Mouse (Mus musculus): Measurements from ENCODE around the gene Trcg1.
A peak's percentile ranks its signal among the peaks of the same experiment; 100 is the strongest.

Trcg1 gene

DNA sequence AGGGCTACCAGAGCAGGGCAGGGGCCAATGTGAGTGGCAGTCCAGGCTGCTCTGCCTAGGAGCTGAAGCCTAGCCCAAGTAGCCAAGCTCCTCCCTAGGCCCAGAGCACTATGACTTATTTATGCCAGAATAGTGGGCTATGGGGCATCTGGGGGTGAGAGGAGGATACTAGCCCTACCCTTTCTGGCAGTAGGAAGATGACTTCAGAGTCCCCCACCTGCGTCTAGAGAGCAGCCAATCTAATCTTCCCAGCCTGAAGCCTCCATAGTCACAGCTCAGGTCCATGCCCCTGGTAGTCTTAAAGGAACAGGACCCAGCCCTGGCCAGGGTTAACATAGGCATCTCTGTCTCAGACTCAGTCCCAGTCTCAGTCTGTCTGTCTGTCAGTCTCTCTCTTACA, 33.0 kb downstream of the Trcg1 start:
- TF ChIP-seq GATA4 (IDR thresholded peaks at IDR 0.05; ENCODE audit: insufficient replicate concordance, low read length), result no peak

DNA sequence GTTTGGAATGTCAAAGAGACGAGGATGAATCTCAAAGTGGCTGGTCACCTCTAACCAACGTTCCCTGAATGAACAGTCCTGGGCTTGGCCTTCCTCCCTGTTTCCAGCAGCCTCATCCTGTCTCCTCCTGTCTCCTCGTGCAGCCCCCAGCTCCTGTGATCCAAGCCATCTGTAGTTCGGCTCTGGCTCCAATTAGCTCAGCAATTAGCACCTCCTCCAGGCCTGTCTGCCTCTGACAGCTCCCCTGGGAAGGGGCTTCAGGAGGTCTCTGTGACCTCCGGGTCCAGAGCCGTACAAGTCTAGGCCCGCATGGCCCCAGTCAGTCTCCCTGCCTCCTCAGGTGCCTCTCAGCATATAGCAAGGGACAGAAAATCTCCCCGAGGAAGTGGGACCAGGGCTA, 34.0 kb downstream of the Trcg1 start:
- TF ChIP-seq GATA4 (IDR thresholded peaks at IDR 0.05; ENCODE audit: insufficient replicate concordance, low read length), result no peak

DNA sequence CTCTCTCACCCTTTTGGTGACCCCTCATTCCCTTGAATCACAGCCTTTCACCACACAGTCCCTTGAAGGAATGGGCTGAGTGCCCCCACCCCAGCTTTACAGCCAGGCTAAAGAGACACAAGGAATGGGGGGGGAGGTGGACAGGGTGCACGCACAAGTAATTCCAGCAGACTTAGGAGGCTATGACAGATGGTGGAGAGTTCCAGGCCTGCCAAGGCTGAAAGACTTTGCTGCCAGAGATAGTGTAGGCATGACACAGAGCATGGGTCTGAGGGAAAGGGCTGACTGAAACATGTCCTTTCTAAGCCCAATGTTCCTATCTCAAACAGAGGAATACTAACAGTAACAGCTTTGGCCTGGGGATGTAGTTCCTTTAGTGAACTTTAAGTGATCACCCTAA, 34.7 kb downstream of the Trcg1 start:
- TF ChIP-seq GATA4 (IDR thresholded peaks at IDR 0.05; ENCODE audit: insufficient replicate concordance, low read length), result no peak

DNA sequence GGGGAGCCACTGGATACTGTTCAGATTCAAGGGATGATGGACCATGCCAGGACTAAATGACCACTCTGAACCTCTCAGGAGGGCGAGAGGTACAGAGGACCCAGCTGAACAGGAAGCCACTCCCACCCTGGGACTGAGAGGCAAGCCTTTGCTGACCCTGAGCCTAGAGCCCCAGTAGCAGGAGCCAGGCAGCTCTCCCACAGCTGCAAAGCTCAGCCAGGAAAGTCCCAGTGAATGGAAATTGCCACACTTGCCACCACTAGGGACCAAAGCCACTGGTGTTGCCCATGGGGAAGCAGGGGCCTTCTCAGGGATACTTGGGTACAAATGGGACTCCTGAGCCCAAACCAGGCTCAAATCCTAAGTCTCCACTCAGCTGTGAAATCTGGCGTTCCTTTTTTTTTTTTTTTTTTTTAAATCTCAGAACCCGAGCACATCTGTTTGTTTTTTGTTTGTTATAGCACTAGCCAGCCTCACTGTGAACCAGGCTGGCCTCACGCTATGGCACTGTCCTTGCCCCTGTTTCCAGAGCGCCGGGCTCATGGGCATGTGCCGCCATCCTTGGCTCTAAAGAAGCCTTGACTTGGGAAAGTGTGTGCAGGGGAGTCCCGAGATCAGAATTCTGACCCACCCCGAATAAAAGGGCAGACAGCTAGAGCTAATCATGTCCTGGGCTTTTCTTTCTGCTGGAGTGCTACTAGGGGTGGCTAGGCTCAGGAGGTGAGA, 35.6 kb downstream of the Trcg1 start:
- TF ChIP-seq GATA4 (IDR thresholded peaks at IDR 0.05; ENCODE audit: insufficient replicate concordance, low read length), result no peak

DNA sequence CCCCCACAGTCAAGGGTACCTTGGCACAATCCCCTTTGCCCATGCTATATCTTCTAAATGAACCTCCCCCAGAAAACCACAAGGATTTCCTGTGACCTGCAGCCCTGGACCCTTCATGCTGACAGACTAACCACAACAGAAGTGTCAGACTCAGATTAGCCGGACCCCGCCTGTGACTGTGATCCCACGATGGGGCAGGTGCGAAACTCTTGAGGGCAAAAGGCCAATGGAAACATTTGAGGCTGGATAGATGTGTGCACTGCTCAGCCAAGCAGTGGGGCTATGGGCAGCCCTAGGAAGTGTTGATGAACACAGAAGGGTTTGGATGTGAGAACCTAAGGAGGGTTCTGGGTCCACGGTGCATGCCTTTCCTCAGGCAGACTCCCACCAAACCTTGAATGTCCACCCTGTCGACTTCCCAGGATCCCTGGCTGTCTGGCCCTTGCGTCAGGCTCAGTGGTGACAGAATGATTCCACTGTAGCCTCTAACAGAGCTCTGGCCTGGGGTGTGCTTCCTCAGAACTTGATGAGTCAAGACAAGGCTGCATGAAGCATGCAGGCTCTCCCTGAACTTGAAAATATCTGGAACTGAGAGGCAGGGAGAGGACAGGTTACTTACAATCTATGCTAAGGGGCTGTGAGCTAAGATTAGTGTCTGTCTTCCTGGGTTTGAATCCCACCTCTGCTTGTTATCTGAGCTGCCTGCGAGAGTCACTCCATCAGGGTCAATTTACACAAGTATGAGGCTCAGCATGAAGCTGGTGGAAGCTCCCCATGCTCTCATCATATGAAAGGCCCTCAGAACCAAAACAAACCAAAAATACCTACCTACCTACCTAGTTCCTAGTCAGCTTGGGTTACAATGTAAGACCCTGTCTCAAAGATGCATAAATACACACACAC, 36.8 kb downstream of the Trcg1 start:
- TF ChIP-seq GATA4 (IDR thresholded peaks at IDR 0.05; ENCODE audit: insufficient replicate concordance, low read length), result no peak

DNA sequence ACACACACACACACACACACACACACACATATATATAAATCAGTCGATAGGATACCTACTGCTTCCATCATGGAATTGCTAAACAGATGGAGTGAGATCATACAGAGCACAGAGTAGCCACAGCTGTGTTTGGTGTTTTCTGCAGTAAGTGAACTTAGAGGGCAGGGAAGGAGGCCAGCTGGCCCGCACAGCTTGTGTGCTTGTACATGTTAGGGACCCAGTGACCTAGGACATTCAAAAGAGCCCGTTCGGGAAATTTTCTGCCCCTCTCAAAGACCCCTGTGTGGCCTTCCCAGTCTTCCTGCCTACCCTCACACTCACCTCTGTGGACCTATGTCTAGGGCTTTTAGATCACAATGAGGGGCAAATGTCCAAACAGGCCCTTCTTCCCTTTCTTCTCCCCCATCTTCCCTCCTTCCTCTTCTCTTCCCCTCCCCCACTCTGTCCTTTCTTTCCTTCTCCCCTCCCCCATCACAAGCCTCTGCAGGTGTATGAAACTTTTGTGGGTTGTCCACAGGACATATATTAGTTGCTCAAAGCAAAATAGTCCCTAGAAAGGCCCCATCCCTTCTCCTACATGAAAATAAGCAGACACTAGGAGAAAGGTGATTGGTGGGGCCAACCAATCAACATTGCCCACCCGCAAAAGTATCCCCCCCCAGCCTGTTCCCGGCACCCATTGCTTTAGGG, 37.6 kb downstream of the Trcg1 start:
- no peak for TF ChIP-seq GATA4 (IDR thresholded peaks at IDR 0.05; ENCODE audit: insufficient replicate concordance, low read length)

DNA sequence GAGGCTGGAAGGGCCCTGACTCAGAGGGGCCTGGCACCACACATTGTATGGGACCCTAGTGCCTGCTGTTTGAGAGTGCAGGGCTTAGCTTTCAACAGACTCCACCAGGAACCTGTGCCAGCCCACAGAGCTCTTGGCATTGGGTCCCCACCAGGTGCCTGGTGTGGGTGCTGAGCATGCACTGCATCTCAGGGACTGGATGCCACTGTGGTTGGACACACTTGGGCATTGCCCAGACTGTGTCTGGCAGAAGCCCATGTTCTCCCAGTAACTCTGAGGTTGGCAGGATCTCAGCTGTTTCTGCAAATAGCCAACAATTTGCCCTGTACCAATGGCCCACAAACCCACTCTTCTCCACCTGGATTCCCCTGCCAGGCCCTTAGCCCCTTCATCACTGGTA, 40.0 kb downstream of the Trcg1 start:
- TF ChIP-seq GATA4 (IDR thresholded peaks at IDR 0.05; ENCODE audit: insufficient replicate concordance, low read length), result no peak

DNA sequence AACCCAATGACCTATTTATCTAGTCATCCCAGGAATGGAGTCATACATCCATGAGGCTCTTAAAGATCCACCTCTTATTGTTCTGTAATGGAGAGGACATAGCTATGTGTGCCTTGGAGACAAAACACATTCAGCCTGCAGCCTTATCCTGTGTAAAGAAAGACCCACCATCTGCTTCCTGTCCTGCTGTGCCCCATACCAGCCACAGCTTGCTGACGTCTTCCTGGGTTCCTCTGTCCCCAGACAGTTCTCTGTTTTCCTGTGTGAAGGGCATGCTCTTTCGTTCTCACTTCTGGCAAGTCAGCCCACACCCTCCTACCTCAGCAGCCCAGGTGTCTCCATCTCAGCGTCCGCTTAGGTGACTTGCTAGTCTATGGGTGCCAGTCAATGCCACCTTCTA, 41.9 kb downstream of the Trcg1 start:
- TF ChIP-seq GATA4 (IDR thresholded peaks at IDR 0.05; ENCODE audit: insufficient replicate concordance, low read length), result 0 out of 2 replicates have a peak, but pooled peaks have one; percentile 4

DNA sequence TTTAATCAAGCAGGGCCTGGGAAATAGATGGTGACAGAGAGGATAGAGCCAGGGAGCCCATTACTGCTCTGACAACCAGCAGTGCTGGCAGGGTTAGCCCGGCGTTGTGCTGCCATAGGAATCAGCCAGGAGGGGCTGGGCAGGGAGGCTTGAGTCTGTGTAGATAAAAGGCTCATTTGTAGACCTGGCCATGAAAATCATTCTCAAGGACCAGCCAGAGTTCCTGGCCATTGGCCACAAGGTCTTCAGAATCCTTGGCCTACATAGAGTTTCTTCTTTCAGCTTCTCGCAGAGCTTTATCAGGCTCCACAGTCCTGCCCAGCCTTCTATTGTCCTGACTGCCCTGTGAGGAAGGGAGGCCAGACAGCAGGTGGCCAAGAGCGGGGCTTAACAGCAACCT, 43.1 kb downstream of the Trcg1 start:
- no peak for TF ChIP-seq GATA4 (IDR thresholded peaks at IDR 0.05; ENCODE audit: insufficient replicate concordance, low read length)

DNA sequence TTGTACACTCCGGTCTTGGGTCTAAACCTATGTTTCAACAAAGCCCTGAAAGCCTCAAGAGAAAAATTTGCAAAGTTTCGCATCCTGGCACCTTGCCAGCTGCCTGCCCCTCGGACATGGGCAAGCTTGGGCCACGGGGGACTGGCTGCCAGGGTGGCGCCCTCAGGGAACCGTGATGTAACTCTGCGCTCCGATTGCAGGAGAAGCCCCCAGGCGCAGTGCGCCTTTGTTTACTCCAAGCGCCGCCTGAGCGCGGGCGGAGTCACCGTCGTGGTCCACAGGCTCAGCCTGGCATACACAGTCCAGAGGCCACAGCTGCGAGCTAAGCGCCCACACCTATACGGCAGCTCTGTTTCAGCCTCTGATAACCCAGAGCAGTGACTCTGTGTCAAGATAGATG, 45.2 kb downstream of the Trcg1 start:
- no peak for TF ChIP-seq GATA4 (IDR thresholded peaks at IDR 0.05; ENCODE audit: insufficient replicate concordance, low read length)

DNA sequence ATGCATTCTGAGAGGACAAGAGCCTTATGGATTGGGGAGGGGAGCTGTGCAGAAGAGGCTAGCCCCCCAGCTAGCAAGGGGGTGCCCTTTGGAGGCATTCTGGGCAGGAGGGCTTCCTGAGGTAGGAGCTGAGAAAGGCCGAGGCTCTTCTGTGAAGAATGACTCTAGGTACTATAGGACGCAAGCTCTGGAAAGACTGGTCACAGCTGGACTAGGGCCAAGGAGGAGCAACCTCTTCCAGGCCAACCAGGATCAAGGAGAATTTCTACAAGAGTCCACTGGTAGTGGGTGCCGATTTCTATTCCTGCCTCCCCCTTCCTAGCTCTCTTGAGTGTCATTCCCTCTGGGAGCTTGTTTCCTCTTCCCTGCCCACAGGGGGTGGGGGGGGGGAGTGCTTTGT, 46.3 kb downstream of the Trcg1 start:
- TF ChIP-seq GATA4 (IDR thresholded peaks at IDR 0.05; ENCODE audit: insufficient replicate concordance, low read length), result no peak

DNA sequence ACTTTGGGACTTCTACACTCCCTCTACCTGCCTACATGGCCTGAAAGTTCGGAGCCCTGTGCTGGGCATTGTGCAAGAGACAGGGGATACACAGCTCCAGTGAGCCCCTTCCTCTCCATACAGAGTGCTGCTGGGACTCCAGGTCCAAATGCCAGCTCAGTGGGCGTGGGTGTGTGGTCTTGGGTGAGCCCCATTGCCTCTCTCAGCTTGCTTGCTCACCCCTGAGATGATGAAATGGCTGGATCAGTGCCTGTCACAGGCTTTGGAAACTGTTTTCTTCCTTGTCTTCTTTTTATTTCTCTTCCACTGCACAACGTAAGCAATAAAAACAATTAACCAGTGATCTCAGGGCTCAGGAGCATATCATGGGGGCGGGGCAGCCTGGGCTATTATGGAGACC, 47.0 kb downstream of the Trcg1 start:
- TF ChIP-seq GATA4 (IDR thresholded peaks at IDR 0.05; ENCODE audit: insufficient replicate concordance, low read length), result no peak

DNA sequence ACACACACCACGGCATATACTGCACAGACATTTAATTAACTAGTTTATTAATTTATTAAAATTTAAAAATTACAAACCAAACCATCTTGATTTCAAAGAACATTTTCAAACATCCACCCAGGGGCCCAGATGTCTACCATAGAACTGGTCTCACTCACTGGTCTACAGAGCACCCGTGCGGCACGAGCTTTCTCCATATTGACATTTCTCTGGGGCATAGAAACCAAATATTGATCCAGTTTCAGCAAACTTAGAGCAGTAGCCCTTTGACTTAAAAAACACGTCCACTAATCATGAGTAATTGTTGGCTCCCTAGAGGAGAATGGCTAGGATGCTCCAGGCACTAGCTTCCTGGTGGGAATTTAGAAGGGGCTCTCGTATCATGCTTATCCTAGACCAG, 50.8 kb downstream of the Trcg1 start:
- TF ChIP-seq GATA4 (IDR thresholded peaks at IDR 0.05; ENCODE audit: insufficient replicate concordance, low read length), result no peak

DNA sequence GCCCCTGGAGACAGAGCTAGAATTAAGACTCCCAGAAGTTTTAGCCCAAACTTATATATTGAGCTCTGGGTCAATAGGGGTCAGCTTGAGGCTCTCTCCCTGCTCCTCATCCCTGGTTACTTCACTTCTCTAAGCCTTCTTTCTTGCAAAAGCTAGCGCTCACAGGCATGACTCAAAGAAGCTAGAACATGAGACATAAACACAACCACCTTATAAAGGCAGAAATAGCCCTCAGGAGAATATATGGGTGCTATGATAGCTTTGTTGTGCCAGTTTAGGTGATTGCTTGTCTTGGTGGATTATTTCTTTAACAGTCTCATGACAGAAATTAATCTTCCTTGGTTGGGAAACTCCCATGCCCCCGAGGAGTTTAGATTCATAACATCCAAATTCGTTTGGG, 58.5 kb downstream of the Trcg1 start:
- TF ChIP-seq GATA4 (IDR thresholded peaks at IDR 0.05; ENCODE audit: insufficient replicate concordance, low read length), result no peak

DNA sequence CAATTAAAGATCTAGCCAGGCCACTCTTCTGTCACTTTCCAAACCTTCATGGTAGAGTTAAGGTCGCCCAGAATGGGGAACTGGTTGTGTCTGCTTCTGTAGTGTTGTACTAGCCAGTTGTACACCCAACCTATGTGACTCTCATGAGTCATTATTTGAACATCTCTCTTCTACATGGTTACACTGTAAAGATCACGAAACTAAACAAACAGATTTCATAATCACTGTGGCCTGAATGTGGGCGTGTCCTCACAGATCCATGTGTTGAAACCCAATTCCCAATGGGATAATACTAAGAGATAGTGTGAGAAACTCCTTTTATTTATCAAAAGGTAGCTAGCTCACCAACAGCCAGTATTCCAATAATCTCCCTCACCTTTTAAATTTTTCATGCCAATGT, 59.3 kb downstream of the Trcg1 start:
- no peak for TF ChIP-seq GATA4 (IDR thresholded peaks at IDR 0.05; ENCODE audit: insufficient replicate concordance, low read length)

DNA sequence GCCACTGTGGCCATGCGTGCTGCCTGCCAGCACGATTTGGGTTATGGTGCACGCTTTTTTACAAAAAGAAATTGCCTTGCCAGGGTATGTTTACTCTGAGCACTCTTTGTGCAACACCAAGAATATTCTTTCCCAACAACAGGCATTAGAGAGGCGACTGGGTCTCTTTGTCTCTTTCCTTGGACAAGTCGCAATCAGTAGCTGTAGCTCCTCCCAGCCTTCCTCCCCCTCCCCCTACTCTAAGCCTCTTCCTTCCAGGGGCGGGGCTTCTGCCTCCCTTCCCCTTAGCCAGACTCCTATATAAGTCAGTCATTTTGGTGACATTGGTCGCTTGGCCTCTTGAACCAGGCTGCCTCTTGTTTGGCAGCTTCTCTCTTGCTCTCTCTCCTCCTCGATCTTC, 59.9 kb downstream of the Trcg1 start:
- TF ChIP-seq GATA4 (IDR thresholded peaks at IDR 0.05; ENCODE audit: insufficient replicate concordance, low read length), result no peak; the same call in 1 of the 2 replicates

All from liver, adult (tissue).